Mouse (Mus musculus) skeletal muscle tissue, adult 2 months (tissue): Measurements from ENCODE around the gene Vcl.

Experiments
- DNase-seq: peaks from one replicate; pipeline ENCODE4 v3.0.0-alpha.2; 2012; ENCODE audit warnings: low read depth, low spot score

The Vcl gene

GRCm38 (mm10) chr14:21064321-21064720 lies 135.1 kb downstream of the Vcl start:
- DNase-seq = no peak

DNA sequence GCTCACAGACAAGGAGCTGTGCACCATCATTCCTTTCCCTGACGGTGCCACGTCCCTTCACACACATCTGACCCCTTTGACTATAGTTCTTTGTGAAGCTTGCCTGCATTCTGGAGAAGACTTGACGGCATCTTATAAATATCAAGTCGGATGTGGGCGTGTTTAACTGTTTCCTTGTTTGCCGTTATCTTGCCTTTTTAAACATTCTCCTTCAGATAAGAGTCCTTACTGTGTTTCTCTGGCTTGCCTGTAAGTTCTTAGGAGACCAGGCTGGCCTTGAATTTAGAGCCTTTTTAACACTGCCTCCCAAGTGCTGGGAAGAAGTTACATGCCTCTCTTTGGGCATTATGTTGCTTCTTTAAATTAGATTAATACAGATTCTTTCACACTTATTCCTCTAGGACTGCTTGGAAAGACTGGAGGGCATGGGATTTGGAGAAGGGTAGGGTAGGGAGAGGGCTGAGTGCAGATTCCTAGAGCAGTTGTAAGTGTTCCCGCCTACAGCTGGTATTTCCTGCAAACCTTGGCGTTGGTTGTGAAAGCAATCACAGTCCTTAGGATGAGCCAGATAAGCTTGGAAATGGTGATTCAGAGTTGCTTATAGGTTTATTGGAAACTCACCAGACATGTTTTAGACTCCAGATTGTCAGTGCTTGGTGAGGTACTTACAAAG lies 136.4 kb downstream of the Vcl start:
- no peak for DNase-seq

- no peak for DNase-seq
Measured at GRCm38 (mm10) chr14:21069594-21069993, 140.4 kb downstream of the Vcl start.

GRCm38 (mm10) chr14:21073981-21074380 lies 144.8 kb downstream of the Vcl start:
- DNase-seq = no peak

GRCm38 (mm10) chr14:21074398-21075320 lies 145.5 kb downstream of the Vcl start:
- DNase-seq = no peak

- DNase-seq = peak; percentile 94
Measured at GRCm38 (mm10) chr14:21075751-21076500, 146.7 kb downstream of the Vcl start.

DNA sequence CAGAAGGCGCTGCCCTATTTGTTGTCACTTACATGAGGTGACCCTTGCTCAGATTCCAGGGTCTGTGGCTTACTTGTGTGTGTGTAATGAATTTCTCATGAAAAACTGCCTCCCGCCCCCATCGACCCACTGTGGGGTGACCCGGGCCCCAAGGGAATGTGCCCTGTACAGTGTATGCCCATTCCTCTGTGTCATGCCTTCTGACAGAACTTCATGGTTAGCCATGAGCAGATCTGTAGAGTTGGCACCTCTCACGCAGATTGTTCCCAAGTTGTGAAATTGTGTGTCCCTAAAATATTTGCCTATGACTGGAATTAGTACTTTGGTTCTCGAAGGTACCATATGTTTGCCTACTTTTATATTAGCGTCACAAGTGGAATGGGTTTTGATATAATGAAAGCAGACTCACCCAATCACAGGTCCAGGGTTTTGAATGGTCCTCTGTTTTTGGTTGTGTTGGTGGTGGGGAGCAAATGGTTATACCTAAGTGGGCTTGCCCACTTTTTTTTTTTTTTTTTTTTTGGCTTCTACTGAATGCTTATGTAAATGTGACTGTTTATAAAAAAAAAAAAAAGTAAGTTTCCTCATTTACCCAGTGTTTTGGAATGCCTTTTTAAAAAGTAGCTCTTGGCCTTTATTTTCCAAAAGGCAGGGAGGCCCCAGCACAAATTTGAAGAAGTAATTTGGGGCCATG lies 147.4 kb downstream of the Vcl start:
- DNase-seq = no peak

DNA sequence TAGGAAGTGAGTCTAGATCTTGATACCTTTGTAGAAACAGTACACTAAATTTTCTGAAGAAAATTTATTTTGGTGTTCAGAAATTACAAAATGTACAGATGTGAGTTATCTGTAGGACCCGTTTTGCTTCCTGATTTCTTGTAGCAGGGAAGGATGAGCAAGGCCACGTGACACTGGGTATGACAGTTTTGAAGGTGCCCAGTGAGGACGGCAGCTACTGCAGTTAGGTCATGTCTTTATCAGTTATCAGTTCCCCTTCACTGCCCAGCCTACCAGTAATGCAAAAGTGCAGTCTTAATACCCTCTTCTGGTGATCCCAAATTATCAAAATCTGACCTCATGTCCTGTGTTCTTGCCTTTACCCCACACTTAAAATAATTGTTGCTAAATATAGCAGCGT lies 148.7 kb downstream of the Vcl start:
- no peak for DNase-seq

- DNase-seq = no peak
Measured at GRCm38 (mm10) chr14:21078511-21078910, 149.3 kb downstream of the Vcl start.

GRCm38 (mm10) chr14:21082823-21083222 lies 153.6 kb downstream of the Vcl start:
- DNase-seq = no peak
